8 mouse cellular contexts compared by ENCODE assay signal in genomic region chr13:23526312-23526711, GRCm38 (mm10). TPM values are rescaled to one million over a fixed set of nuclear protein-coding genes. Genes with fewer than 3 reads are reported as not detected.
DNase-seq lines count a peak whose midpoint lies in the region; ATAC-seq lines count a peak whose summit lies in the region.

No protein-coding gene starts in this region.

- no peak overlapping the region for H3K9ac ChIP-seq in embryonic facial prominence, embryonic 12.5 days

- intact Hi-C loops in left cerebral cortex, postnatal 4 days (cut with DNase I) = loop anchor here (5.0 kb wide), 1 partner anchor 1499 kb away; no protein-coding TSS in a partner anchor

- H3K36me3 ChIP-seq in embryonic facial prominence, embryonic 12.5 days = no peaks in the 10 kb centered on the region
- H3K36me3 ChIP-seq in midbrain, embryonic 10.5 days = no peaks in the 10 kb centered on the region

- WGBS in embryonic facial prominence, embryonic 12.5 days = under 1% methylated on average over 17 of the region's 17 CpGs
- WGBS in midbrain, embryonic 10.5 days = 0% methylated on average over 17 of the region's 17 CpGs

- H3K4me3 ChIP-seq in embryonic facial prominence, embryonic 12.5 days = peak overlapping the region; percentile 39
- H3K4me3 ChIP-seq in midbrain, embryonic 10.5 days = peak overlapping the region; percentile 51

- peak overlapping the region; percentile 74 for H3K27ac ChIP-seq in embryonic facial prominence, embryonic 12.5 days
- peak overlapping the region; percentile 78 for H3K27ac ChIP-seq in midbrain, embryonic 10.5 days (replicated peaks)

- H3K4me2 ChIP-seq in embryonic facial prominence, embryonic 12.5 days (replicated peaks) = peak overlapping the region; percentile 45

- no peak for ATAC-seq in embryonic facial prominence, embryonic 12.5 days (ENCODE audit: insufficient number of reproducible peaks, insufficient read depth, low FRiP score, low TSS enrichment)

- peaks cover 10% of the 10 kb centered on the region; the same call in 1 of the 2 replicates for H3K4me1 ChIP-seq in embryonic facial prominence, embryonic 12.5 days
- H3K4me1 ChIP-seq in midbrain, embryonic 10.5 days = peaks cover 35% of the 10 kb centered on the region

- DNase-seq in adrenal gland, postnatal 25 days = peak; percentile 89
- peak; percentile 98 for DNase-seq in heart, adult 11 months
- peak; percentile 92 for DNase-seq in kidney, adult 18-20 months
- DNase-seq in left cerebral cortex, postnatal 4 days = peak; percentile 88
- peak; percentile 90 for DNase-seq in midbrain, embryonic 10.5 days (ENCODE audit: low spot score)
- peak; percentile 84 to 88 for DNase-seq in right cerebral cortex, postnatal 36 days (ENCODE audit: low spot score in 2 of 2)
- peak; percentile 88 for DNase-seq in yolk sac, embryonic 10.5 days (ENCODE audit: low spot score)

- no peaks in the 10 kb centered on the region for H3K9me3 ChIP-seq in embryonic facial prominence, embryonic 12.5 days
- H3K9me3 ChIP-seq in midbrain, embryonic 10.5 days (replicated peaks) = no peaks in the 10 kb centered on the region

- H3K27me3 ChIP-seq in embryonic facial prominence, embryonic 12.5 days = no peaks in the 10 kb centered on the region
- no peaks in the 10 kb centered on the region for H3K27me3 ChIP-seq in midbrain, embryonic 10.5 days (ENCODE audit: low read depth, poor library complexity, severe bottlenecking)

RNA-seq across cellular contexts. Expression of gene Hist1h4h, which starts 4.5 kb away (rescaled TPM):
- 474 and 516 TPM in 2 replicates for total RNA-seq in adrenal gland, postnatal 25 days (2021)
- 6.2 and 6.8 TPM in 2 replicates for polyA plus RNA-seq in embryonic facial prominence, embryonic 12.5 days (2016; fragmentation: Nextera tagmentation; extraction: Ambion mirVana)
- 100 to 1,000 TPM; 441 to 470 TPM for total RNA-seq in left cerebral cortex, postnatal 4 days (2021)
- 2.0 and 4.1 TPM in 2 replicates for polyA plus RNA-seq in midbrain, embryonic 10.5 days (2016; fragmentation: Nextera tagmentation; extraction: Ambion mirVana)

RNA-seq across cellular contexts. Expression of gene Hist1h2af, which starts 7.4 kb away (rescaled TPM):
- 63.3 and 106 TPM in 2 replicates for total RNA-seq in adrenal gland, postnatal 25 days (2021)
- 10.7 and 15.5 TPM in 2 replicates for polyA plus RNA-seq in embryonic facial prominence, embryonic 12.5 days (2016; fragmentation: Nextera tagmentation; extraction: Ambion mirVana)
- 10 to 100 TPM; 74.6 to 86.0 TPM for total RNA-seq in left cerebral cortex, postnatal 4 days (2021)
- 4.7 and 9.5 TPM in 2 replicates for polyA plus RNA-seq in midbrain, embryonic 10.5 days (2016; fragmentation: Nextera tagmentation; extraction: Ambion mirVana)

RNA-seq across cellular contexts. Expression of gene Hist1h3g, which starts 8.9 kb away (rescaled TPM):
- total RNA-seq in adrenal gland, postnatal 25 days (2021) = 24.0 and 39.4 TPM in 2 replicates
- 7.8 and 11.8 TPM in 2 replicates for polyA plus RNA-seq in embryonic facial prominence, embryonic 12.5 days (2016; fragmentation: Nextera tagmentation; extraction: Ambion mirVana)
- 10 to 100 TPM; 22.0 to 28.6 TPM for total RNA-seq in left cerebral cortex, postnatal 4 days (2021)
- 5.5 and 5.6 TPM in 2 replicates for polyA plus RNA-seq in midbrain, embryonic 10.5 days (2016; fragmentation: Nextera tagmentation; extraction: Ambion mirVana)

RNA-seq across cellular contexts. Expression of gene Hist1h2bh, which starts 16.9 kb away (rescaled TPM):
- 6.6 and 6.8 TPM in 2 replicates for total RNA-seq in adrenal gland, postnatal 25 days (2021)
- polyA plus RNA-seq in embryonic facial prominence, embryonic 12.5 days (2016; fragmentation: Nextera tagmentation; extraction: Ambion mirVana) = 1.3 and 1.5 TPM in 2 replicates
- 1 to 10 TPM; 4.5 to 6.1 TPM for total RNA-seq in left cerebral cortex, postnatal 4 days (2021)
- 1.00 and 1.0 TPM in 2 replicates for polyA plus RNA-seq in midbrain, embryonic 10.5 days (2016; fragmentation: Nextera tagmentation; extraction: Ambion mirVana)

RNA-seq across cellular contexts. Expression of gene Hist1h3f, which starts 17.5 kb away (rescaled TPM):
- total RNA-seq in adrenal gland, postnatal 25 days (2021) = 33.9 and 36.7 TPM in 2 replicates
- 1.3 and 2.3 TPM in 2 replicates for polyA plus RNA-seq in embryonic facial prominence, embryonic 12.5 days (2016; fragmentation: Nextera tagmentation; extraction: Ambion mirVana)
- 10 to 100 TPM; 42.2 to 44.0 TPM for total RNA-seq in left cerebral cortex, postnatal 4 days (2021)
- 1.1 and 1.5 TPM in 2 replicates for polyA plus RNA-seq in midbrain, embryonic 10.5 days (2016; fragmentation: Nextera tagmentation; extraction: Ambion mirVana)
